Mouse (Mus musculus) hindbrain, embryonic 16.5 days (tissue): Measurements from ENCODE around the gene Shisal2a. TPM values are rescaled to one million over a fixed set of nuclear protein-coding genes. Genes with fewer than 3 reads are reported as not detected.

Experiments
- ATAC-seq: fragments of 200-750 bp; cut with Nextera tagmentation; 2 replicates; pipeline ENCODE4 v1.8.0; 2017; ENCODE audit warnings: moderate TSS enrichment, moderate library complexity
- H3K27ac ChIP-seq: fragments of 300-500 bp; sonication (generic); 2 replicates; pipeline ENCODE4 v1.5.1; 2014; ENCODE audit warnings: low read depth, mild to moderate bottlenecking, control low read depth, low read length, moderate library complexity
- H3K27me3 ChIP-seq: fragments of 300-500 bp; sonication (generic); replicated peaks from 2 replicates; pipeline ENCODE4 v1.6.1; 2014; ENCODE audit warnings: low read length; ENCODE audit not compliant: control insufficient read depth, insufficient read depth
- H3K36me3 ChIP-seq: fragments of 300-500 bp; sonication (generic); 2 replicates; pipeline ENCODE4 v1.6.1; 2014; ENCODE audit warnings: mild to moderate bottlenecking, low read length, moderate library complexity, mixed read lengths; ENCODE audit not compliant: control insufficient read depth, insufficient read depth
- H3K4me1 ChIP-seq: fragments of 300-500 bp; sonication (generic); 2 replicates; pipeline ENCODE4 v1.6.1; 2014; ENCODE audit warnings: low read depth, low read length; ENCODE audit not compliant: control insufficient read depth, insufficient read depth
- H3K4me2 ChIP-seq: fragments of 300-500 bp; sonication (generic); 2 replicates; pipeline ENCODE4 v1.6.1; 2014; ENCODE audit warnings: mild to moderate bottlenecking, low read length, control low read depth, moderate library complexity
- H3K4me3 ChIP-seq: fragments of 300-500 bp; sonication (generic); 2 replicates; pipeline ENCODE4 v1.5.1; 2014; ENCODE audit warnings: mild to moderate bottlenecking, low read length, control low read depth, moderate library complexity
- H3K9ac ChIP-seq: fragments of 300-500 bp; sonication (generic); 2 replicates; pipeline ENCODE4 v1.6.1; 2014; ENCODE audit warnings: low read depth, mild to moderate bottlenecking, control low read depth, low read length, moderate library complexity
- H3K9me3 ChIP-seq: fragments of 300-500 bp; sonication (generic); 2 replicates; pipeline ENCODE4 v1.6.1; 2014; ENCODE audit warnings: mild to moderate bottlenecking, low read length, moderate library complexity; ENCODE audit not compliant: control insufficient read depth
- WGBS: fragments of 180-500 bp; shearing (Covaris S2); extraction: QIAGEN DNeasy Blood & Tissue Kit; methylation state at CpG from one replicate; pipeline ENCODE4 v1.1.7; 2014; 5-methylcytosine and 5-hydroxymethylcytosine counted together
- polyA plus RNA-seq: library from polyadenylated mRNA; unstranded; fragments of >200 nt; fragmentation: Nextera tagmentation; extraction: Ambion mirVana; gene quantifications from 2 replicates; pipeline ENCODE4 v1.2.1, GENCODE M21; 2015

Shisal2a gene
- polyA plus RNA-seq, 1 experiment from 2014 or later: 5.7 TPM

GRCm38 (mm10) chr4:108318649-108319615 is 64.2 kb downstream of the Shisal2a start:
- H3K9ac ChIP-seq: no peak overlapping the region
- WGBS: 88% methylated on average over 7 of the region's 8 CpGs
- no peak for ATAC-seq
- no peaks in the 10 kb centered on the region for H3K36me3 ChIP-seq
- no peak overlapping the region for H3K4me2 ChIP-seq
- no peak overlapping the region for H3K4me3 ChIP-seq
- H3K4me1 ChIP-seq: no peaks in the 10 kb centered on the region
- no peaks in the 10 kb centered on the region for H3K9me3 ChIP-seq
- no peaks in the 10 kb centered on the region for H3K27me3 ChIP-seq
- H3K27ac ChIP-seq: no peak overlapping the region

Other genes starting within 250 kb of the Shisal2a start
- 211 and 220 TPM in 2 replicates for gene Scp2, start 238.4 kb downstream of the Shisal2a start, polyA plus RNA-seq
- gene Echdc2, start 217.9 kb downstream of the Shisal2a start, polyA plus RNA-seq: 12.5 and 14.2 TPM in 2 replicates
- gene Zyg11a, start 165.3 kb downstream of the Shisal2a start, polyA plus RNA-seq: 0.15 TPM in 1 of 2 replicates, not detected in the other
- 25.8 and 32.1 TPM in 2 replicates for gene Zyg11b, start 82.3 kb downstream of the Shisal2a start, polyA plus RNA-seq
- gene Coa7, start 55.2 kb downstream of the Shisal2a start, polyA plus RNA-seq: 50.1 and 56.7 TPM in 2 replicates
- 38.6 and 39.1 TPM in 2 replicates for gene Gpx7, start 23.6 kb upstream of the Shisal2a start, polyA plus RNA-seq
- gene Tut4, start 76.1 kb upstream of the Shisal2a start, polyA plus RNA-seq: 40.3 and 41.5 TPM in 2 replicates
- gene Prpf38a, start 196.0 kb upstream of the Shisal2a start, polyA plus RNA-seq: 70.4 and 75.2 TPM in 2 replicates
- gene Orc1, start 196.1 kb upstream of the Shisal2a start, polyA plus RNA-seq: 1.5 and 2.2 TPM in 2 replicates
- gene Cc2d1b, start 236.6 kb upstream of the Shisal2a start, polyA plus RNA-seq: 16.7 and 19.7 TPM in 2 replicates